Mouse (Mus musculus) stomach, postnatal 0 days (tissue): ENCODE results near the gene Adam33.

ENCODE experiments used
- CTCF ChIP-seq: IDR thresholded peaks from 2 replicates; pipeline ENCODE4 v1.5.1; 2016; ENCODE audit warnings: antibody characterized with exemption, low read depth, mild to moderate bottlenecking, moderate library complexity
- EP300 ChIP-seq: optimal IDR thresholded peaks from 2 replicates; pipeline ENCODE3; 2016; ENCODE audit warnings: antibody characterized with exemption

GRCm38 (mm10) chr2:131059781-131060540, 3.7 kb downstream of the Adam33 start:
- TF ChIP-seq CTCF: no peak
- no peak for TF ChIP-seq EP300
